Mouse (Mus musculus) lung, embryonic 14.5 days (tissue): ENCODE data around the gene Rere. TPM values are rescaled to one million over a fixed set of nuclear protein-coding genes. Genes with fewer than 3 reads are reported as not detected.
A peak's percentile ranks its signal among the peaks of the same experiment; 100 is the strongest.

Experiments used
- ATAC-seq: fragments of 200-750 bp; cut with Nextera tagmentation; 2 replicates; pipeline ENCODE4 v1.8.0; 2017; ENCODE audit warnings: mild to moderate bottlenecking, moderate TSS enrichment, moderate library complexity; ENCODE audit not compliant: insufficient read depth
- DNase-seq: peaks from one replicate; pipeline ENCODE4 v3.0.0-alpha.2; 2015
- H3K27ac ChIP-seq: fragments of 300-500 bp; sonication (generic); 2 replicates; pipeline ENCODE4 v1.5.1; 2014; ENCODE audit warnings: low read depth, mild to moderate bottlenecking, moderate library complexity
- H3K27me3 ChIP-seq: fragments of 300-500 bp; sonication (generic); 2 replicates; pipeline ENCODE4 v1.6.1; 2014; ENCODE audit warnings: low read length, control low read depth; ENCODE audit not compliant: insufficient read depth
- H3K36me3 ChIP-seq: fragments of 300-500 bp; sonication (generic); 2 replicates; pipeline ENCODE4 v1.6.1; 2014; ENCODE audit warnings: control low read depth; ENCODE audit not compliant: insufficient read depth
- H3K4me1 ChIP-seq: fragments of 300-500 bp; sonication (generic); 2 replicates; pipeline ENCODE4 v1.6.1; 2014; ENCODE audit warnings: antibody characterized with exemption, control low read depth; ENCODE audit not compliant: insufficient read depth
- H3K4me2 ChIP-seq: fragments of 300-500 bp; sonication (generic); 2 replicates; pipeline ENCODE4 v1.6.1; 2014; ENCODE audit warnings: mild to moderate bottlenecking
- H3K4me3 ChIP-seq: fragments of 300-500 bp; sonication (generic); 2 replicates; pipeline ENCODE4 v1.5.1; 2014; ENCODE audit warnings: low read depth, low read length
- H3K9ac ChIP-seq: fragments of 300-500 bp; sonication (generic); 2 replicates; pipeline ENCODE4 v1.6.1; 2014
- H3K9me3 ChIP-seq: fragments of 300-500 bp; sonication (generic); 2 replicates; pipeline ENCODE4 v1.6.1; 2016; ENCODE audit warnings: low read depth, low read length, control low read depth
- CTCF ChIP-seq: IDR thresholded peaks from 2 replicates; pipeline ENCODE4 v1.5.1; 2016; ENCODE audit warnings: antibody characterized with exemption, low read depth
- WGBS: fragments of 180-500 bp; shearing (Covaris S2); extraction: QIAGEN DNeasy Blood & Tissue Kit; methylation state at CpG from one replicate; pipeline ENCODE4 v1.1.7; 2014; 5-methylcytosine and 5-hydroxymethylcytosine counted together
- polyA plus RNA-seq: library from polyadenylated mRNA; unstranded; fragments of >200 nt; fragmentation: Nextera tagmentation; extraction: Ambion mirVana; gene quantifications from 2 replicates; pipeline ENCODE4 v1.2.1, GENCODE M21; 2014

Rere gene
- polyA plus RNA-seq, 1 experiment from 2014 or later, result 41.5 TPM

- no peak for DNase-seq
- Histone ChIP-seq H3K27me3 (no peaks in the 10 kb centered on the region), H3K9ac (no peak overlapping the region), H3K27ac (no peak overlapping the region), H3K4me2 (no peak overlapping the region), H3K4me1 (no peaks in the 10 kb centered on the region), H3K9me3 (no peaks in the 10 kb centered on the region), H3K4me3 (no peak overlapping the region), H3K36me3 (no peaks in the 10 kb centered on the region)
- TF ChIP-seq CTCF, result no peak
- ATAC-seq, result no peak
- 86% methylated on average over 9 of the region's 9 CpGs for WGBS
These were observed 362.9 kb downstream of the Rere start for GRCm38 (mm10) chr4:150644299-150644698.

GRCm38 (mm10) chr4:150649327-150649726 lies 367.9 kb downstream of the Rere start:
- Histone ChIP-seq H3K4me2 (no peak overlapping the region), H3K4me3 (no peak overlapping the region), H3K9ac (no peak overlapping the region), H3K27me3 (peaks cover 19% of the 10 kb centered on the region), H3K4me1 (no peaks in the 10 kb centered on the region), H3K9me3 (no peaks in the 10 kb centered on the region), H3K27ac (no peak overlapping the region), H3K36me3 (no peaks in the 10 kb centered on the region)
- TF ChIP-seq CTCF, result no peak
- WGBS, result 74% methylated on average over 5 of the region's 5 CpGs
- DNase-seq (no peak), ATAC-seq (no peak)

GRCm38 (mm10) chr4:150651390-150652277 lies 370.2 kb downstream of the Rere start, which contains the start of gene Slc45a1:
Gene Slc45a1 (minus strand): TSS chr4:150652174.
- no peaks in the 10 kb centered on the region for H3K4me1 ChIP-seq
- peak within 1 kb of the TSS; percentile 49 for H3K4me2 ChIP-seq
- H3K27me3 ChIP-seq, result peaks cover 19% of the 10 kb centered on the region
- WGBS, result 5% methylated on average over 41 of the region's 41 CpGs
- peak within 1 kb of the TSS; percentile 19 for H3K4me3 ChIP-seq
- DNase-seq (peak; percentile 26), ATAC-seq (no peak)
- peak within 1 kb of the TSS; percentile 4; the same call in 1 of the 2 replicates for H3K9ac ChIP-seq
- TF ChIP-seq CTCF, result no peak
- H3K9me3 ChIP-seq, result no peaks in the 10 kb centered on the region
- H3K27ac ChIP-seq, result no peak within 1 kb of the TSS
- no peaks in the 10 kb centered on the region for H3K36me3 ChIP-seq

- Histone ChIP-seq H3K4me1 (no peaks in the 10 kb centered on the region), H3K9ac (no peak overlapping the region), H3K27ac (no peak overlapping the region), H3K27me3 (peaks cover 19% of the 10 kb centered on the region), H3K4me3 (no peak overlapping the region), H3K4me2 (no peak overlapping the region), H3K36me3 (no peaks in the 10 kb centered on the region), H3K9me3 (no peaks in the 10 kb centered on the region)
- TF ChIP-seq CTCF, result no peak
- DNase-seq (no peak), ATAC-seq (no peak)
- 34% methylated on average over 10 of the region's 11 CpGs for WGBS
These were observed 371.7 kb downstream of the Rere start for GRCm38 (mm10) chr4:150653072-150653599.

GRCm38 (mm10) chr4:150655989-150656388 lies 374.5 kb downstream of the Rere start:
- H3K9ac ChIP-seq, result no peak overlapping the region
- DNase-seq, result peak; percentile 92
- WGBS, result 4% methylated on average over 17 of the region's 17 CpGs
- H3K36me3 ChIP-seq, result no peaks in the 10 kb centered on the region
- H3K27ac ChIP-seq, result no peak overlapping the region
- H3K27me3 ChIP-seq, result peaks cover 19% of the 10 kb centered on the region
- peak; percentile 83 for ATAC-seq
- H3K4me2 ChIP-seq, result peak overlapping the region; percentile 45
- TF ChIP-seq CTCF, result peak; percentile 97
- H3K9me3 ChIP-seq, result no peaks in the 10 kb centered on the region
- H3K4me1 ChIP-seq, result no peaks in the 10 kb centered on the region
- no peak overlapping the region for H3K4me3 ChIP-seq

- no peaks in the 10 kb centered on the region for H3K36me3 ChIP-seq
- no peaks in the 10 kb centered on the region for H3K9me3 ChIP-seq
- H3K4me1 ChIP-seq, result no peaks in the 10 kb centered on the region; the same call in 1 of the 2 replicates
- WGBS, result 82% methylated on average over 6 of the region's 6 CpGs
- ATAC-seq (peak; percentile 29; the same call in 1 of the 2 replicates), DNase-seq (peak; percentile 16)
- peaks cover 17% of the 10 kb centered on the region for H3K27me3 ChIP-seq
- H3K27ac ChIP-seq, result no peak overlapping the region
- H3K9ac ChIP-seq, result no peak overlapping the region
- peak; percentile 42 for TF ChIP-seq CTCF
- no peak overlapping the region for H3K4me3 ChIP-seq
- H3K4me2 ChIP-seq, result no peak overlapping the region
These were observed 375.1 kb downstream of the Rere start for GRCm38 (mm10) chr4:150656504-150656903.

- no peak overlapping the region for H3K4me2 ChIP-seq
- no peak overlapping the region for H3K4me3 ChIP-seq
- ATAC-seq (no peak), DNase-seq (peak; percentile 27)
- 63% methylated on average over 9 of the region's 9 CpGs for WGBS
- no peaks in the 10 kb centered on the region for H3K9me3 ChIP-seq
- peak; percentile 35; the same call in 1 of the 2 replicates for TF ChIP-seq CTCF
- no peak overlapping the region for H3K9ac ChIP-seq
- no peaks in the 10 kb centered on the region for H3K27me3 ChIP-seq
- H3K4me1 ChIP-seq, result peaks cover 6% of the 10 kb centered on the region; the same call in 1 of the 2 replicates
- no peak overlapping the region for H3K27ac ChIP-seq
- H3K36me3 ChIP-seq, result no peaks in the 10 kb centered on the region
These were observed 378.6 kb downstream of the Rere start for GRCm38 (mm10) chr4:150659926-150660610.
